Mouse (Mus musculus) gastrocnemius, postnatal 25 days (tissue): ENCODE data around the gene Zfp786. TPM values are rescaled to one million over a fixed set of nuclear protein-coding genes. Genes with fewer than 3 reads are reported as not detected.
A peak's percentile ranks its signal among the peaks of the same experiment; 100 is the strongest.

ENCODE experiments used
- DNase-seq: peaks from one replicate; pipeline ENCODE4 v3.0.0; 2022
- total RNA-seq, 2 experiments: library from RNA; stranded (reverse); gene quantifications; 1 replicate in 1 of 2; 2 replicates in 1 of 2; pipeline ENCODE4 v1.2.3; 2021

The Zfp786 gene
- total RNA-seq, 2 experiments from 2014 or later = 0.48 to 0.69 TPM

DNA sequence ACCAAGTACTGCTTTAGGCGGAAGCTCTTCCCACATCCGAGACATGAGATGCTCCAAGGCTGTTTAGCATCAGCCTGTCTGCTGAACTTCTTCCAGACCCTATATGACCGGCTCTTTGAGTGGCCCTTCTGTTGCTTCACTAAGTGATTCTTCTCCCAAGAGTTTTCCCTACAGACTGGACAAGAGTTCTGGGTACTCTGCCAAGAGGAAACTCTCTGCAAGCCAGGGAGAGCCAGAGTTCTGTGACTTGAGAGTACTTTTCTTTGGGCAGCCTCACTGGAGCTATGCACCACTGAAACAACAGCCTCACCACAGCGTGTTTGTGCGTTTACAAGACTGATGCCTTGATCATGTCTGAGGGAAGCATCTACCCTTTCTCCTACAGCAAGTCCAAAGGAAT, 9.4 kb downstream of the Zfp786 start:
- DNase-seq = no peak

- DNase-seq = no peak
These were observed 10.9 kb downstream of the Zfp786 start for GRCm38 (mm10) chr6:47819626-47820325.

DNA sequence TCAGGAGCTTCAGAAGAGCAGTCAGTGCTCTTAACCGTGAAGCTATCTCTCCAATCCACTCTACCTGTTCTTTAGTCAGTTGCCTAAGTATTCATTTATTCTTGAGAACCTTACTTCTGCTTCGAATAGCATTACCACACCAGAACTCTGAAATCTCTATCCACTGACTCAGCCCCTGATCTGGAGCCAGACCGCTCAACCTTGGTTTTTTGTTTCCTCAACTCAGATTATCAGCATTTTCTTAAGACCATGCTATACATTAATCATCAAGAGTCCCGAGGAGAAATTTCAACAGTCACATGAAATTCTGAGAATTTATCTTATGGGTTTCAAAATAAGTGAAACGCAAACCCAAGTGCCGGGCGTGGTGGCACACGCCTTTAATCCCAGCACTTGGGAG, 11.9 kb downstream of the Zfp786 start:
- DNase-seq = no peak

DNA sequence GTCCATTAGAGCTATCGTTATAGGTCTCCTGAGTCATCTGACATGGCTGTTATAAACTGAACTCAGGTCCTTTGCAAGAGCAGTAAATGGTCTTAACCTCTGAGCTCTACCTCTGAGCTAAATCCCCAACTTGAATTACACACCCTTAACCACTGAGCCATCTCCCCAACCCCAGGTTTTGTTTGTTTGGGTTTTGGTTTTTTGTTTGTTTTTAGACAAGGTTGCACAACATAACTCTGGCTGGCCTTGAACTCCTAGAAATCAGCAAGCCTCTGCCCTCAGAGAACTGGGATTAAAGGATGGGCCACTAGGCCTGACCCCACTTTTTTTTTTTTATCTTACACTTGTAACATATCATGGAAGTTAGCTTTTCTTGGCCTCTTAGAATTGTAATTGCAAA, 14.5 kb downstream of the Zfp786 start:
- no peak for DNase-seq

DNA sequence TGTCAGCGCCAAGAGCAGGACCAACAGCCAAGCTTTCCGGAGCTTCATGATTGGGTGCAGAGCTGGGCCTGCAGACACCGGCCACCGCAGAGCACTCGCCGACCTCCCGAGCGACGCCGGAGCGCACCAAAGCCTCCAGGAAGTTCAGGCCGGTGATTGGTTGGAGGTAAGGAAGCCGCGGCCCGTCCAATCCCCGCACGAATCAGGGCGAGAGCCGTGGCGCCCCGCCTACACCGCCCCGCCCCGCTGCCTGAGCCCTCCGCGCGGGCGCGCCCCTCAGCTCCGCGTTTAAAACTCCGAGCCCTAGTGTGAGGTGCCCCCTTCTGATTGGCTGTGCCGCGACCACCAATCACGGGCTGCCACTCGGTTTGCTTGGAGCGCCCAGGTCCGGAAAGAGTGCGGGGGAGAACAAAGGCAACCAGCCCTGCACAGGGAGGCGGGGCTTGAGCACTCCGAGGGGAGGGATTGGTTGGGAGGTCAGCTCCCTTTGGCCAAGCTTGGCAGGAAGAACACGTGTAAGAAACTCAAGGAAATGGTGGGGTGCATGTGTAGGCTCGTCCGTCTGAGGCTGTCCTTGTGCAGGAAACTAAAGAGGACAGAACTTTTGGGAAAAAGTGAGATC, 17.3 kb downstream of the Zfp786 start, which contains the start of gene Pdia4:
Gene Pdia4 (minus strand): TSS at position 174 of the 622 bp plus-strand sequence.
- DNase-seq = peak; percentile 99

DNA sequence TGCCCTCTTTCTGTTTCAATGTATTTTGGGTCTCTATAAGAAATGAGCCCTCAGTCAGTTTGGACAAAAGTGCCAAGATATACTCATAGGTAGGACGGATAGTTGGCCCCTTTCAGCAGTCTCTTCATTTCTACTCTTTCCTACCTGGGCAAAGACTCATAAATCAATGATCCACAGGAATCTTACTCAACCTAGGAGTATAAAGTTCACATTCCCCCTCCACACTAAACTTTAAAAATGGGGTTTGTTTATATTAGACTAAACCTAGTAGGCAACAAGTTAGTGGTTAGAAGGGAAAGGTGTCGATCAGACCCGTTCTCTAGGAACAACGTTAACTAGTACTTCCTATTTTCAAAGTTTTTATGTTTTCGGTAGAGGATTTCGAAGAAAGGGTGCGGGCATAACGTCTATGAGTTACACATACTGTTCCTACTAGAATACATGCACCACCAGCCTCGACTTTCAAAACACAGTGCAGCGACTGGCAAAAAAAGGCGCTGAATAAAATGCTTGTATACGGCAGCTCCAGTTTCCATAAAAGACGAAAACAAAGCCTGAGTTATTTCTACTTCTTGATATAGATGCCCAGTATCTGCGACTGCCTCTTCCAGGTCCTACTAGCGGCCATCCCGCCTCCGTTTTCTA, 18.3 kb downstream of the Zfp786 start:
- no peak for DNase-seq

DNA sequence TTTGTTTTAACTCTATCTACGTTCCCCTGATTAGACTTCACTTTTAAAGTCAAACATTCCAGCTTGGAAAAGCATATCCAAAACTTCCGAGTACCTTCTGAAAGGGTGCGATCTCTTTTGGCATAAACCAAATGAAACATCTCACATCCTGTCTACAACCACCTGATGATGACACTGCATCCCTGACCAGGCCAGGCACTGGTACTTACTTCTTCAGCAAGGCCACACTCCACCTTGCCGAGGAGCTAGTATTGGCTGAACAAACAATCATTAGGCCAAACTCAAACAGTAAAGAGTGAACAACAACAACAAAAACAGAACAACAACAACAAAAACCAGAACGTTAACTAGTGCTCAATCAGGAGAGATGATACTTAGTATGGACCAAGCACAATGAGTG, 19.3 kb downstream of the Zfp786 start:
- DNase-seq = no peak

- no peak for DNase-seq
These were observed 20.5 kb downstream of the Zfp786 start for GRCm38 (mm10) chr6:47810181-47810580.

DNA sequence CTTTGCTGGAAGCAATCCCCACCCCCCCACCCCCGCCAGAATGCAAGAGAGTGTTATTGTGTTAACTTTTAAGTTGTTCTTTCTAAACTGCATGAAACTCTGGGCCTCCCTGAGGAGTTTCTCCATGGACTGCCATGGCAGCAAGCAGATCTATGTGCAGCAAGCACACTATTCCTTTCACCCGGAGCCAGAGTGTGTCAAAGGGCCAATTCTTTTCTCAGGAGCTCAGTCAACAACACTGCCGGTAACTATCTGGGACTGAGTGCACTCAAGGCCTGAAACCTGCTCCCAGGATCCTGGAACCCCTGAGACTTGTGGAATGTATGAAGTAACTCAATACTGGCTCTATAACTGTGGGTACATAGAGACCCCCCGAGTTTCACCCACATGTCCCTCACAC, 21.6 kb downstream of the Zfp786 start:
- no peak for DNase-seq

- no peak for DNase-seq
These were observed 22.1 kb downstream of the Zfp786 start for GRCm38 (mm10) chr6:47808545-47808944.

GRCm38 (mm10) chr6:47807419-47807818, 23.2 kb downstream of the Zfp786 start:
- DNase-seq = no peak

GRCm38 (mm10) chr6:47805520-47805919, 25.1 kb downstream of the Zfp786 start:
- DNase-seq = no peak

- DNase-seq = peak; percentile 25
These were observed 31.6 kb downstream of the Zfp786 start for GRCm38 (mm10) chr6:47799079-47799478.

- no peak for DNase-seq
These were observed 36.4 kb downstream of the Zfp786 start for GRCm38 (mm10) chr6:47794106-47794830.

DNA sequence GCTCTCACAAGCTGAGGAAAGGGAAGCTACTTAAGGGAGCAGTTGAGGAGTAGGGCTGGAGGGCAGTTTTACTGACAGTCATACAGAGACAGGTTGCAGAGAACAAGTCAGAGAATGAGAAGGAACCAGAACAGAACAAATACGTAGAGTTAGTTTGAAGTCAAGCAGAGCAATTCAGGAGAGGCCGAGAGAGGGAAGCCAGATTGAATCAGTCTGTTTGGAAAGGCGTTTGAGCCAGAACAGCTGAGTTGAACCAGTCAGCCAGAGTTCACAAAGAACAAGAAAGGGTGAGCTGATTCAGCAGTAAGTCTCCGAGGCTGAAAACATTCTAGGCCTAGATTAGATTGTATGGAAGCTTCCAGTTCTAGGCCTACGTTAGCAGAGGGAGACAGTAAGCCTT, 37.4 kb downstream of the Zfp786 start:
- no peak for DNase-seq

DNA sequence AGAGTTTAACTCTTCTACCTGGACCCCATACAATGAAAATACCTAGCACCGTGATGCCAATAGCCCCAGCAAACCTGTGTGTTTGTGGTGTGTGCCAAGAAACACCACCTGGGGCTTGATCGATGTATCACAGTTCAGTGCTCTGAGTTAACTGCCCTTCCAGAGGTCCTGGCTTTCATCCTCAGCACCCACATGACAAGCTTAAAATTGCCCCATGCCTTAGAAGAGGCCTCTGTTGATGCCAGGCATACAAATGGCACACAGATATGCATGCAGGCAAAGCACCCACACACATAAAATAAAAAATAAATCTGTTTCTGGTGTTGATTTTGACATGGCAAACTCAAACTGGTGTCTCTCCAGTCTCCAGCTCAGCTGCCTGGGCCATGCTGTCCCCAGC, 38.1 kb downstream of the Zfp786 start:
- DNase-seq = no peak

DNA sequence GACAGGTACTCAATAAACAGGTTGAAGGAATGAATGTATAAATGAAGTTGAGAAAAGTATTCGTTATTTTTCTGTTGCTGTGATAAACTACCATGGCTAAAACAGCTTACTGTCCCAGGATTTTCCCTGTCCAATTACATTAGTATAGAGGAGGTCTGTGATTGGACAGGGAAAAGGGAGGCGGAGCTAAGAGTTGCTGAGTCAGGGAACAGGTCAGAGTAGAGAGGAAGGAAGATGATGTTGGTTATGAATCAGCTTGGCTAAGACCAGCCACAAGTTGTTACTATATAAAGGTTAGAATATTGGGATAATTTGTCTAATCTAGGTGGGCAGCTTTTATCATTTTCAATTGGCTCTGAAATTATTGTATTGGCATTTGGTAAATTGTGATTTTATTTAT, 39.9 kb downstream of the Zfp786 start:
- DNase-seq = no peak

- DNase-seq = no peak
These were observed 41.8 kb downstream of the Zfp786 start for GRCm38 (mm10) chr6:47788821-47789220.

DNA sequence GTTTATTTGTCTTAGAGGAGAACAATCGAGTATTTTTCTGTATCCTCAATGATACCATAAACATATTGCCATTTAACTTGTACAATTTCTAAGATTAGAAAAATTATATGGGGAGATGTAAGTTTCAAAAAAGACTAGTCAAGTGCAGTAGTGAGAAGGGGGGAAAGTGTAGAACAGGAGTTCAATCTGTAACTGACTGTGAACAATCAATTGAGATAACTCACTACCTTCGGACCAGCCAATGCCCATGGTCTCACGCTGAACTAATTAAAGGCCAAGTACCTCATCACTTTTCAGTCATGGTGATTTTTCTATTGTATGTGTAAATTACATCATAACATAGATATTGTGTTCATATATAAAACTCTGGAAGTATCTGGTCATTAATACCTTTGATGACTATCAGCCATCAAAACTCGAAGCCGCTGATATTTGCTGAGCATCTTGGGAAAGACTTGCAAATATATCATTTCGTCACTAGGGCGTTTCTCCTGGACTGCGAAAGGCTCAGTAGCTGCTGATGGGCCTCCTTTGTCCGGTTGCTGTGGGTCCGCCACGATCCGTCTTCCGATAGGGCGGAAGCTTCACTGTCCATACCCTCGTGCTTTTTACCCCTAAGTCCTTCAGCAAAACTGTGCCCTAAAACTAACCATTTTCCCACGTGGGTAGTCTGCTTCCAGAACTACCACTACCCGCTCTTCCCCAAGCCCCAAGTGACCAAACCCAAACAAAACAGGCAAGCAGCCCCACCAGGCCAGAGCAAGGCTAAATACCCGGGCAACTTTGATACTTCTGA, 42.5 kb downstream of the Zfp786 start:
- DNase-seq = peak; percentile 75

DNA sequence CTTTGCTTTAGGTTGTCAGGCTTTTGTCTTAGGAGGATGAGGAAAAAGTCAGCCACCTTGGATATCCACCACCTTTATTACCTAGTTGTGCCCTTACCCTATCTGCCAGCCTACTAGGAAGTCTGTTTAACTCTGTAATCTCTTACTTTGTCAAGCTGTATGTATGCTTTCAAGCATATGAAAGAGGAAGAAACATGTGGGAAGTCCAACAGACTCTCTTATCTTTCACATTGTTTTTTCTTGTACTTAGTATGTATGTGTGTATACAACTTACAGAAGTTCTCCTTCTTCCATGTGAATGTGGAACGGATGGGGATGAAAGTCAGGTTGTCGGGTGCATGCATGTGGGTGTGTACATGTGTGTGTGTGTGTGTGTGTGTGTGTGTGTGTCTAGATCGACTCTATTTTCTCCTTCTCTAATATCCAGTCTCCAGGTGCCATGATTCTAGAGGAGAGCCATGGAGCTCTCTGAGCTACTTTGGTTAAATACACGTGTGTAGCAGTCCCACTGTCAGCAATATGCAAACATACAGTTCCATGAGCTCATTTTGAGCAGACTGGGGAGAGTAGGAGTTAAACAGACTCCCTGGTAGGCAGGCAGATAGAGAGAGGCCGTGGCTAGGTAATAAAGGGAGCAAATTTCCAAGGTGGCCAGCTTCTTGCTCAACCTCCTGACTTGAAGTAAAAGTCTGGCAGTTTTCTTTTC, 45.8 kb downstream of the Zfp786 start:
- no peak for DNase-seq
